Mouse (Mus musculus) common myeloid progenitor, adult 5-6 weeks (primary cell): ENCODE measurements around the gene Gpm6b. TPM values are rescaled to one million over a fixed set of nuclear protein-coding genes. Genes with fewer than 3 reads are reported as not detected.

ENCODE experiments used
- total RNA-seq: library from RNA; stranded (forward); fragments of 200-1000, 187-1606 nt; gene quantifications from 2 replicates; pipeline ENCODE4 v1.2.3, GENCODE M21; 2017

The Gpm6b gene
- total RNA-seq, 1 experiment from 2014 or later = 0.82 TPM

Other genes starting within 250 kb of the Gpm6b start
- 17.0 and 17.1 TPM in 2 replicates for gene Gemin8, start 68.5 kb upstream of the Gpm6b start, total RNA-seq
- 7.9 and 13.0 TPM in 2 replicates for gene Trappc2, start 201.7 kb downstream of the Gpm6b start, total RNA-seq
- 13.1 and 15.8 TPM in 2 replicates for gene Ofd1, start 201.8 kb downstream of the Gpm6b start, total RNA-seq
- gene Rab9, start 241.0 kb downstream of the Gpm6b start, total RNA-seq = 67.4 TPM in 2 replicates